Comparison of ENCODE assay signal across 16 mouse cellular contexts in the genomic region with DNA sequence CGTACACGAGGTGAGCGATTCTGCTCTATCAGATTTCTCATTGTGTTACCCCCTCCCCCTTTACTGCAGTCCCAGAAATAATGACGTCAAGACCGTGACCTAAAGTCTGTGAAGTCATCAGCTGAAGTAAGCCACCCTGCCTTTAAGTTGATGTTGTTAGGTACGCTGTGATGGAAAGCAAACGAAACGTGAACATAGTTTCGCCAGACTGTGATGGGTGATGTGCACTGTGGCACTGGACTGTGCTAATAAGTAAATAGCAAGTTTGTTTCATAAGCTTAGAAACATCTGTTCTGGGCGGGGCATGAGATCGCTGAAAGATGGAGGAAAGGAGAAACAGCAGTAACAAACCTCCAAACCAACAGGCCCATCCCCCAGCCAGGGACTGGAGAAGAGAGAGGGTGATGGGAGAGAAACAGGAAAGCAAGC.
DNase-seq lines count a peak whose midpoint lies in the region; ATAC-seq lines count a peak whose summit lies in the region.
"Had no signal": no experiment of that assay in that cellular context is flagged by ENCODE, and none has a peak within 500 bp of the region (broad histone marks: within the 10 kb centered on the region; RNA-seq: fewer than 3 reads in every experiment).

No protein-coding gene starts in this region.

- H3K9me3 ChIP-seq in liver, embryonic 12.5 days (replicated peaks), result no peaks in the 10 kb centered on the region
- no peaks in the 10 kb centered on the region for H3K9me3 ChIP-seq in liver, embryonic 11.5 days (ENCODE audit: control insufficient read depth, low read length)
- no peaks in the 10 kb centered on the region for H3K9me3 ChIP-seq in hindbrain, embryonic 16.5 days (ENCODE audit: control insufficient read depth, low read length)
- H3K9me3 ChIP-seq in hindbrain, embryonic 13.5 days, result no peaks in the 10 kb centered on the region
- H3K9me3 ChIP-seq: embryonic facial prominence, embryonic 12.5 days; neural tube, embryonic 13.5 days had no signal

- no peak overlapping the region for H3K27ac ChIP-seq in liver, embryonic 12.5 days
- H3K27ac ChIP-seq in liver, embryonic 11.5 days (ENCODE audit: low read depth, low read length), result no peak overlapping the region
- no peak overlapping the region for H3K27ac ChIP-seq in hindbrain, embryonic 16.5 days (ENCODE audit: low read depth, low read length)
- no peak overlapping the region for H3K27ac ChIP-seq in hindbrain, embryonic 13.5 days
- H3K27ac ChIP-seq: embryonic facial prominence, embryonic 12.5 days; neural tube, embryonic 13.5 days had no signal

- no peak overlapping the region for H3K9ac ChIP-seq in liver, embryonic 12.5 days
- H3K9ac ChIP-seq in liver, embryonic 11.5 days (ENCODE audit: low read depth, low read length), result no peak overlapping the region
- H3K9ac ChIP-seq in hindbrain, embryonic 16.5 days (ENCODE audit: low read depth, low read length), result no peak overlapping the region
- no peak overlapping the region for H3K9ac ChIP-seq in hindbrain, embryonic 13.5 days
- H3K9ac ChIP-seq: embryonic facial prominence, embryonic 12.5 days; neural tube, embryonic 13.5 days had no signal

- H3K4me2 ChIP-seq in liver, embryonic 12.5 days, result no peak overlapping the region
- no peak overlapping the region for H3K4me2 ChIP-seq in liver, embryonic 11.5 days
- H3K4me2 ChIP-seq in hindbrain, embryonic 16.5 days (ENCODE audit: low read length), result no peak overlapping the region
- H3K4me2 ChIP-seq in hindbrain, embryonic 13.5 days, result no peak overlapping the region
- H3K4me2 ChIP-seq: embryonic facial prominence, embryonic 12.5 days; neural tube, embryonic 13.5 days had no signal

- no peak for DNase-seq in liver, embryonic 11.5 days (ENCODE audit: low spot score)
- peak; percentile 45 to 51 for DNase-seq in B cell, adult 2 months
- peak; percentile 69 for DNase-seq in R1 (ENCODE audit: low read depth, low spot score)
- DNase-seq in heart, adult 8-10 months (ENCODE audit: low spot score), result no peak
- DNase-seq: cerebellum, adult 8-10 months; gastrocnemius, postnatal 36 days; lung, postnatal 14 days; thymus, postnatal 14 days had no signal

- H3K4me3 ChIP-seq in liver, embryonic 12.5 days, result no peak overlapping the region
- H3K4me3 ChIP-seq in liver, embryonic 11.5 days (ENCODE audit: low read depth, low read length), result no peak overlapping the region
- H3K4me3 ChIP-seq in hindbrain, embryonic 16.5 days (ENCODE audit: low read length), result no peak overlapping the region
- no peak overlapping the region for H3K4me3 ChIP-seq in hindbrain, embryonic 13.5 days
- H3K4me3 ChIP-seq: embryonic facial prominence, embryonic 12.5 days; neural tube, embryonic 13.5 days had no signal

- WGBS in liver, embryonic 12.5 days (ENCODE audit: insufficient replicate concordance), result 58% methylated on average over 11 of the region's 11 CpGs
- 67% methylated on average over 11 of the region's 11 CpGs for WGBS in liver, embryonic 11.5 days
- 73% methylated on average over 11 of the region's 11 CpGs for WGBS in hindbrain, embryonic 16.5 days
- WGBS in hindbrain, embryonic 13.5 days, result 72% methylated on average over 11 of the region's 11 CpGs

- H3K4me1 ChIP-seq in liver, embryonic 12.5 days, result peaks cover 29% of the 10 kb centered on the region
- H3K4me1 ChIP-seq in liver, embryonic 11.5 days (replicated peaks; ENCODE audit: control insufficient read depth, insufficient read depth, low read length), result peaks cover 10% of the 10 kb centered on the region
- no peaks in the 10 kb centered on the region for H3K4me1 ChIP-seq in hindbrain, embryonic 16.5 days (ENCODE audit: control insufficient read depth, insufficient read depth, low read depth, low read length)
- H3K4me1 ChIP-seq in hindbrain, embryonic 13.5 days (replicated peaks), result peaks cover 10% of the 10 kb centered on the region

- no peaks in the 10 kb centered on the region; the same call in none of the 2 replicates for H3K27me3 ChIP-seq in liver, embryonic 12.5 days (replicated peaks)
- no peaks in the 10 kb centered on the region for H3K27me3 ChIP-seq in liver, embryonic 11.5 days (replicated peaks; ENCODE audit: control insufficient read depth, insufficient read depth, low read length)
- H3K27me3 ChIP-seq in hindbrain, embryonic 16.5 days (replicated peaks; ENCODE audit: control insufficient read depth, insufficient read depth, low read length), result no peaks in the 10 kb centered on the region
- no peaks in the 10 kb centered on the region for H3K27me3 ChIP-seq in hindbrain, embryonic 13.5 days
- H3K27me3 ChIP-seq: embryonic facial prominence, embryonic 12.5 days; neural tube, embryonic 13.5 days had no signal

- peak; percentile 28 for ATAC-seq in liver, embryonic 12.5 days
- no peak for ATAC-seq in liver, embryonic 11.5 days (replicated peaks; ENCODE audit: low FRiP score)
- ATAC-seq in inflammation-experienced regulatory T-cells, adult 6 months, result peak; percentile 21
- ATAC-seq in hindbrain, embryonic 16.5 days, result no peak
- ATAC-seq in hindbrain, embryonic 13.5 days (ENCODE audit: low FRiP score), result no peak
- ATAC-seq: forebrain, embryonic 14.5 days; midbrain, embryonic 16.5 days had no signal

- H3K36me3 ChIP-seq in liver, embryonic 12.5 days, result no peaks in the 10 kb centered on the region
- no peaks in the 10 kb centered on the region for H3K36me3 ChIP-seq in liver, embryonic 11.5 days (ENCODE audit: control insufficient read depth, insufficient read depth, low read length)
- H3K36me3 ChIP-seq in hindbrain, embryonic 16.5 days (ENCODE audit: control insufficient read depth, insufficient read depth, low read length), result no peaks in the 10 kb centered on the region
- H3K36me3 ChIP-seq in hindbrain, embryonic 13.5 days, result no peaks in the 10 kb centered on the region
- H3K36me3 ChIP-seq: embryonic facial prominence, embryonic 12.5 days; neural tube, embryonic 13.5 days had no signal

Comparison
In these comparisons a context has a peak if more than half of its experiments do, and no peak if none do; other contexts are left out.
1. ATAC-seq: peak in liver, embryonic 12.5 days (single experiment) and inflammation-experienced regulatory T-cells, adult 6 months (single experiment); none in liver, embryonic 11.5 days (single experiment), hindbrain, embryonic 16.5 days (single experiment) and hindbrain, embryonic 13.5 days (single experiment).
2. DNase-seq: peak in B cell, adult 2 months (2 of 2) and R1 (single experiment); none in liver, embryonic 11.5 days (single experiment) and heart, adult 8-10 months (single experiment).